Mouse (Mus musculus) CD4-positive, CD25-positive, alpha-beta regulatory T cell, adult 4 months (primary cell): ENCODE measurements around the gene Zfp972. TPM values are rescaled to one million over a fixed set of nuclear protein-coding genes. Genes with fewer than 3 reads are reported as not detected.
"Not testable (repeated sequence)": the region's sequence is repeated elsewhere in the genome, so short reads cannot be mapped to it uniquely, and the experiment has no call there.

Source experiments
- ATAC-seq: one replicate; pipeline ENCODE4 v1.8.0; 2017
- polyA plus RNA-seq, 2 experiments: library from polyadenylated mRNA; unstranded; fragments of 100-300 nt; shearing (Covaris generic); gene quantifications; one replicate each; pipeline ENCODE4 v1.2.1; 2017

Zfp972 gene
- polyA plus RNA-seq: 1 to 10 TPM; 1.5 to 1.9 TPM

DNA sequence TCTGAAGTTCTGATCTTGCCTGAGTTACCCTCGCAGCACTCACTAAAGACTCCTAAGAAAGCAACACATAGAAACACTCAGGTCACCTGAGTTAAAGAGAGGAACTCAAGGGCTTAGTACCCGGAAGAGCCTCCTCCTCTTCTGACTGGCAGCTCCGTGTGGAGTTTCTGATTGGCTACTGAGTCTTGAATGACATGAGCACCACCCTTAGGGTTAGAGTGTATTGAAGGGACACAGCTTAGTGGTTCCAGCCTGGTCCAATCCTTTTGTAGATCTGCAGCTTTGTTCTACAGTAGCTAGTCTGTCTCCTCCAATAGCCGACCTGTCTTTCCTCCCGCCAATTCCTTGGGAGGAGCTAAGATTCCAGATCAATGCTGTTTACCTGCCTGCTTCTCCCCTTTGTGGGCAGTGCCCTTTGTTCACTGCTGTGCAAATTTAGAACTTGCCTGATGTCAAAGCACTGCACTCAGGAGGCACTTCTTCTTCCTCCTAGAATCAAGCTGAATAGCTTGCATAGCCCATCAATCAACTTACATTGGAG lies at the start of gene Zfp972:
Gene Zfp972 (minus strand): TSS at position 51 of the 541 bp plus-strand sequence.
- ATAC-seq: not testable (repeated sequence)

DNA sequence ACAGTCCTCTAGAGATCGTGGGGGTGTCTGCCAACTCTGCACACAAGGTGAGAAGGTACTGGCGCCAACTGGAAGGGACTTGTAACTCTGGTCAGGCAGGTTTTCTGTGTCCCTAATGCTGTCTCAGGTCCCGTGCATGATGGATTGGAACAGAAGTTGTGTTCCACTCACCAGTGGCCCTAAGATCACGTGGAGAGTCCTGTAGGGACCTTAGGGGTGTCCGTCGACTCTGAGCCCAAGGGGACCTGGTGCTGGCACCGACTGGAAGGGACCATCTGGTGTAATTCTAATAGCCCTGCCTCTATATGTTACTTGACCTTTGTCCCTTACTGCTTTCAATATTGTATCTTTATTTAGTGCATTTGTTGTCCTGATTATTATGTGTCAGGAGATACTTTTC lies 49.4 kb upstream of the Zfp972 start:
- ATAC-seq: not testable (repeated sequence)

DNA sequence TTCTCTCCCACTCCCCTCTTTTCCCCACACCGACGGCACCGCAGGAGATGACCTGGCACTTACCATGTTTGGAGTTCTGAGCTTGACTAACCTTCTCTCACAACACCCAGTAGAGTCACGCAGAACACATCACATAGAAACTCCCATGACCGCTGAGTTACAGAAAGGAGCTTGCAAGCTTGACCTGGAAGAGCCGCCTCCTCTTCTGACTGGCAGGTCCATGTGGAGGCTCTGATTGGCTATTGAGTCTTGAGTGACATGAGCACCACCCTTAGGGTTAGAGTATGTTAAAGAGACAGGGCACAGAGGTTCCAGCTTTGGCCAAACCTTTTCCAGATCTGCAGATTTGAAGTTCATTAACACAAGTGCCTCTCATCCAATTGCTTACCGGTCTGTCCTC lies 31.7 kb upstream of the Zfp972 start, which contains the start of gene Gm14326:
Gene Gm14326 (minus strand): TSS at position 153 of the 400 bp plus-strand sequence.
- not testable (repeated sequence) for ATAC-seq

DNA sequence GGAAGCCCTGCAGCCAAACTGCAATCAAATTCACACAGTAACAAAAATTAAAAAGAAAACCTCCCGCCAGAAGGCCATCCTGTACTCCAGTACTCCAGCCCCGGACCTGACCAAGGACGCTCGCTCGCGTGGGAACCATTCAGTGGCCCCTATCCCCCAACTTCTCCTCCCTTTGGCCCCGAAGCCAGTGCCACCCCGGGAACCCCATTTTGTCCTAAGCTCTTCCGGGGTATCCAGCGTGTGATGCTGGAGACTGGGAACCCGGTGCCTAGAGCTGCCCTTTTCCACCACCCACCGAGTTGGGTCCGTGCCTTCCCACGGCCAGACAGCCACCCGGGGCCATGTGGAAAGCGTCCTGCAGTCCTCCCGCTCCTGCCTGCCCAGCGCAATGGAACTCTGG lies 31.3 kb upstream of the Zfp972 start:
- ATAC-seq: not testable (repeated sequence)

DNA sequence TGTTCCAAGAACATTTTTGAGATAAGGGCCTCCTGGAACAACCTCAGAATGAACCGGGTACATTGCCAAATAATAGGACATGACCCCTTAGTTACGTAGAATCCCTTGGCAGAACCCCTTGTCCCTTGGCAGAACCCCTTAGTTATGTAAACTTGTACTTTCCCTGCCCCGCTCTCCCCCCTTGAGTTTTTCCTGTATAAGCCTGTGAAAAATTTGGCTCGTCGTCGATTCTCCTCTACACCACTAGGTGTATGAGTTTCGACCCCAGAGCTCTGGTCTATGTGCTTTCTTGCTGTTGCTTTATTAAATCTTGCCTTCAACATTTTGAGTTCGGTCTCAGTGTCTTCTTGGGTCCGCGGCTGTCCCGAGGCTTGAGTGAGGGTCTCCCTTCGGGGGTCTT lies 22.1 kb downstream of the Zfp972 start:
- not testable (repeated sequence) for ATAC-seq

DNA sequence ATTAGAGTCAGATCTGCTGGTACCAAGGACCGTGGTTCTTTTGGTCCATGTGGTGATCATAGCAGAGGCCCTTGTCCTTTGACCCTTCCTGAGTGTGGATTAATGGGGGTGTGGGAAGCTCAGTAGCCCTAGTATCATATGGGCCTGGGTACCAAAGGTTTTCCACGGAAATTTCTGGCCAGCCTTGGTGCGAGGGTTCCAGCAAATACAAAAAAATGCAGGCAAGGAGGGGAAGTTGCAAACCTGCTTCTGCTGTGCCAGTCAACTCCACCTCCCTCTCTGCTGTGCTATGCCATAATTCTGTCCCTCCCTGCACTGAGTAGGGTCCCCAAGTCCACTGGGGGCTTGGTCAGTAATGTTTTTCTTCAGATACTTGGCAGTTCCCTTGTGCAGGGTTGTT lies 27.2 kb downstream of the Zfp972 start:
- ATAC-seq: not testable (repeated sequence)

DNA sequence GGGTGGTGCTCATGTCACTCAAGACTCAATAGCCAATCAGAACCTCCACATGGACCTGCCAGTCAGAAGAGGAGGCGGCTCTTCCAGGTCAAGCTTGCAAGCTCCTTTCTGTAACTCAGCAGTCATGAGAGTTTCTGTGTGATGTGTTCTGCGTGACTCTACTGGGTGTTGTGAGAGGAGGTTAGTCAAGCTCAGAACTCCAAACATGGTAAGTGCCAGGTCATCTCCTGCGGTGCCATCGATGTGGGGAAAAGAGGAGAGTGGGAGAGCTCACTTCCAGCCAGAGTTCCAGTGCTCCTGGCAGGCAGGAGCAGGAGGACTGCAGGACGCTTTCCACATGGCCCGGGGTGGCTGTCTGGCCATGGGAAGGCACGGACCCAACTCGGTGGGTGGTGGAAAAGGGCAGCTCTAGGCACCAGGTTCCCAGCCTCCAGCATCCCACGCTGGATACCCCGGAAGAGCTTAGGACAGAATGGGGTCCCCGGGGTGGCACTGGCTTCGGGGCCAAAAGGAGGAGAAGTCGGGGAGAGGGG lies 28.3 kb downstream of the Zfp972 start, which contains the start of gene Gm14327:
Gene Gm14327 (plus strand): TSS at position 51 of the 533 bp plus-strand sequence.
- not testable (repeated sequence) for ATAC-seq

DNA sequence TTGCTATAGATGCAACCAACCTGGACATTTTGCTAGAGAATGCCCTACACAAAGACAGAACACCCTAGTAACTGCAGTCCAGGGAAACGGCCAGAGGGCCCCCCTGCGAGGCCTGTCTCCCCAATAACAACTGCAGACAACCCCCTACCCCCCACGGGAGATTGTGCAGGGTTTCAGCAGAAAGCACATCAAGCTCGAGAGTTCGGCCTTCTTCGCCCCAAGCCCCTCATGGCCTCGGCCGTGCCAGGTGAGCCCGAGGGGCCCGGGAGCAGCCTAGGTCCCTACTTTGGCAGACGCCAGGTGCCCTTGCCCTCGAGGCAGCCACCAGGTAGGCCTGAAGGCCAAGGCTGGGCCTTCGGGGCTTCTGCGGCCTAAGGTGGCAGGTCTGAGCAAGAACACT lies 37.7 kb downstream of the Zfp972 start:
- not testable (repeated sequence) for ATAC-seq

DNA sequence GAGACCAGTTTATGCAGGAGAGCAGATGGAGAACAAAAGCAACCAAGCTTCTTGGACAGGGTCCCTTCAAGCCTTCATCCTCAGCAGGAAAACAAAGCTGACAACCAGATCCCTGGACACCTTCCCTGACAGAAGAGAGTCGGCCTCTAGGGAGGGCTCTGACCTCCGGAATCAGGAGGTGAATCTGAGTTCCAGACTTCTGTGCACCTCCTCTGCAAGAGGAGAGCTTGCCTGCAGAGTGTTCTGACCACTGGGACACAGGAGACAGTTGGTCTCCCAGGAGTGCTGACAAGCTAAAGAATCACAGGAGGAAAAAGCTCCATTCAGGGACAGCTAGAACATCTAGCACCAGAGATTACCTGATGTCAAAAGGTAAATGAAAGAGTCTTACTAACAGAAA lies 63.2 kb downstream of the Zfp972 start:
- ATAC-seq: not testable (repeated sequence)

Other genes starting within 250 kb of the Zfp972 start
- gene Gm14322, start 166.3 kb downstream of the Zfp972 start, polyA plus RNA-seq: not detected
- gene Gm14325, start 85.3 kb downstream of the Zfp972 start, polyA plus RNA-seq: 10 to 100 TPM; 14.8 to 14.9 TPM
- gene Gm14327, start 28.5 kb downstream of the Zfp972 start, polyA plus RNA-seq: 1 to 10 TPM in 1 of 2 experiments, not detected in 1; 7.6 TPM
- gene Gm14326, start 31.7 kb upstream of the Zfp972 start, polyA plus RNA-seq: 10 to 100 TPM; 10.8 to 11.7 TPM
- gene Zfp971, start 97.7 kb upstream of the Zfp972 start, polyA plus RNA-seq: 10 to 100 TPM in 1 of 2 experiments, 1 to 10 TPM in 1; 5.0 to 15.2 TPM
- 10 to 100 TPM in 1 of 2 experiments, 1 to 10 TPM in 1; 8.2 to 11.0 TPM for gene Zfp931, start 152.9 kb upstream of the Zfp972 start, polyA plus RNA-seq
- gene Phactr3, start 193.4 kb upstream of the Zfp972 start, polyA plus RNA-seq: under 1 TPM in 1 of 2 experiments, not detected in 1; 0.28 TPM